Mouse (Mus musculus) cerebellum, adult 2 months (tissue): Measurements from ENCODE around the gene Jun.

Source experiments
- CTCF ChIP-seq: fragments of 200-500 bp; IDR thresholded peaks from 2 replicates; pipeline ENCODE4 v1.5.1; 2011; ENCODE audit warnings: low read depth, mild to moderate bottlenecking, control low read depth, low read length, moderate library complexity, borderline replicate concordance; ENCODE audit not compliant: insufficient read depth
- POLR2A ChIP-seq: fragments of 200-500 bp; IDR thresholded peaks from 2 replicates; pipeline ENCODE4 v1.6.1; 2011; ENCODE audit warnings: low read length, control low read depth, borderline replicate concordance; ENCODE audit not compliant: insufficient read depth

DNA sequence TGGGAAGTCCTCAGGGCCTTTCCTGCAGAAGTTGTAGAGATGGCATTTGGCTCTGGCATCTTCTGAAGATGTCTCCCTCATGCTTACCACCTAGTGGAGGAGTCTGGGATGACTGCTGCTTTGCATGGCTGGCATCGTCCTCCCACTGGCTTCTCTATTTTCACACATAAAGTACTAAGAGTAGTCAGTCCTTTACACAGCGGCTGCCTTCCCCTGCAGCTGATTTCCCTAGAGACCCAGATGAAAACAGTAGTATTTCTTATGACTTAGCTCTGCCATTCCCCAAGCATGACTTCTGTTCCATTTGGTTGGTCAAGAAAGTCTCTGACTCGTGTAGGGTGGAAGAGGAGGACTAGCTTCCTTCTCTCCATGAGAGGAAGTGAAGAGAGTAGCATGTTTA lies 52.8 kb downstream of the Jun start:
- TF ChIP-seq CTCF (0 out of 2 replicates have a peak, but pooled peaks have one; percentile 10), POLR2A (no peak)
